Mouse (Mus musculus) liver, embryonic 16.5 days (tissue): Measurements from ENCODE around the gene Lonrf2. TPM values are rescaled to one million over a fixed set of nuclear protein-coding genes. Genes with fewer than 3 reads are reported as not detected.

ENCODE experiments used
- ATAC-seq: fragments of 200-750 bp; cut with Nextera tagmentation; 2 replicates; pipeline ENCODE4 v1.8.0; 2017; ENCODE audit warnings: low read depth, mild to moderate bottlenecking, moderate number of reproducible peaks, moderate library complexity
- H3K27ac ChIP-seq: fragments of 300-500 bp; sonication (generic); 2 replicates; pipeline ENCODE4 v1.5.1; 2014; ENCODE audit warnings: mild to moderate bottlenecking, low read length
- H3K27me3 ChIP-seq: fragments of 300-500 bp; sonication (generic); 2 replicates; pipeline ENCODE4 v1.6.1; 2014; ENCODE audit warnings: low read depth, low read length, mixed read lengths; ENCODE audit not compliant: control insufficient read depth, insufficient read depth
- H3K36me3 ChIP-seq: fragments of 300-500 bp; sonication (generic); 2 replicates; pipeline ENCODE4 v1.6.1; 2014; ENCODE audit warnings: mild to moderate bottlenecking; ENCODE audit not compliant: control insufficient read depth, insufficient read depth
- H3K4me1 ChIP-seq: fragments of 300-500 bp; sonication (generic); 2 replicates; pipeline ENCODE4 v1.6.1; 2014; ENCODE audit warnings: low read depth, low read length, mixed read lengths; ENCODE audit not compliant: control insufficient read depth
- H3K4me2 ChIP-seq: fragments of 300-500 bp; sonication (generic); 2 replicates; pipeline ENCODE4 v1.6.1; 2014; ENCODE audit warnings: low read depth, low read length, mixed read lengths
- H3K4me3 ChIP-seq: fragments of 300-500 bp; sonication (generic); 2 replicates; pipeline ENCODE4 v1.5.1; 2014; ENCODE audit warnings: low read depth, mild to moderate bottlenecking, low read length
- H3K9ac ChIP-seq: fragments of 300-500 bp; sonication (generic); 2 replicates; pipeline ENCODE4 v1.6.1; 2014; ENCODE audit warnings: low read depth, low read length
- H3K9me3 ChIP-seq: fragments of 300-500 bp; sonication (generic); replicated peaks from 2 replicates; pipeline ENCODE4 v1.6.1; 2016; ENCODE audit warnings: low read length; ENCODE audit not compliant: control insufficient read depth
- WGBS: fragments of 180-500 bp; shearing (Covaris S2); extraction: QIAGEN DNeasy Blood & Tissue Kit; methylation state at CpG from one replicate; pipeline ENCODE4 v1.1.7; 2014; ENCODE audit not compliant: insufficient replicate concordance; 5-methylcytosine and 5-hydroxymethylcytosine counted together
- polyA plus RNA-seq: library from polyadenylated mRNA; unstranded; fragments of >200 nt; fragmentation: Nextera tagmentation; extraction: Ambion mirVana; gene quantifications from 2 replicates; pipeline ENCODE4 v1.2.1, GENCODE M21; 2015

Gene Lonrf2
- polyA plus RNA-seq, 1 experiment from 2014 or later = 0.02 TPM

DNA sequence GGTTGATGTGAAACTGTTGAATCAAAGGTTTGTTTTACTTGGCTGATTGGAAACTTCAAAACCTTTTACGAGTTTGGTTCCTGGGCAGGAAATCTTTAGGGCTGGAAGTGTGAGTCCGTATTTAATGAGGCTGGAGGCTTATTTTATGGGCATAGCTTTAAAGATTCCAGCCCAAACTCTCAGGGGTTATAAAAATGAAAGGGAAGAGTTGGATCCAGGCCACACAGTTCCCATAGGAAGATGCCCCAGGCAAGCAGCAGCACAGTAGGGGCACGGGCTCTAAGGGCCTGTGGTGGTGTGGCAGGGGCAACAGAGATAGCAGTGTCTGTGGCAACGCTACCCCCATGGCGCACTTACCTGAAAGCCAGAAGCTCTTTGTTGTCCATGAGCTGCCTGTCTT, 29.7 kb upstream of the Lonrf2 start:
- Histone ChIP-seq H3K27me3 (no peaks in the 10 kb centered on the region), H3K4me3 (no peak overlapping the region), H3K9ac (no peak overlapping the region), H3K4me1 (no peaks in the 10 kb centered on the region), H3K27ac (no peak overlapping the region), H3K9me3 (no peaks in the 10 kb centered on the region), H3K36me3 (no peaks in the 10 kb centered on the region), H3K4me2 (no peak overlapping the region)
- WGBS = 62% methylated on average over 5 of the region's 5 CpGs
- no peak for ATAC-seq

DNA sequence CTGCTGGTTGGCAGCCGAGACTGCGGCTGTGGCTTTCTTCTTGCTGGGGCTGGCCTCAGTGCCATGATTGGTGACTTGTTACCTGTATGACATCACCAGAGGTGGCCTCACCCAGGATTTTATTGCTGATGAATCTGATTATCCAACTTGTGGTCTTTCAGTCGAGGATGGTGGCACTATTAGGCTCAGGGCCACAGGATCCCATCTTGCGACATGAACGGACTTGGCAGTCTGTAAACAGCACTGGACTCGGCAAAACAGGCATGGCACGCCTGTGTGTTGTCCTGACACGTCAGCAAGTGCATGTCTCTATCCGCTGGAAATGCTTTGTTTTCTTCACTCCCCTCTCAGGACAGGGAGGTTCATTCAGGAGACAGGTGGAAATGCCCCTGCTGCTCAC, 27.8 kb upstream of the Lonrf2 start:
- H3K27me3 ChIP-seq = no peaks in the 10 kb centered on the region
- H3K9ac ChIP-seq = no peak overlapping the region
- H3K36me3 ChIP-seq = no peaks in the 10 kb centered on the region
- H3K27ac ChIP-seq = no peak overlapping the region
- no peaks in the 10 kb centered on the region for H3K9me3 ChIP-seq
- H3K4me3 ChIP-seq = no peak overlapping the region
- no peak for ATAC-seq
- H3K4me1 ChIP-seq = no peaks in the 10 kb centered on the region
- WGBS = 56% methylated on average over 9 of the region's 9 CpGs
- H3K4me2 ChIP-seq = no peak overlapping the region

DNA sequence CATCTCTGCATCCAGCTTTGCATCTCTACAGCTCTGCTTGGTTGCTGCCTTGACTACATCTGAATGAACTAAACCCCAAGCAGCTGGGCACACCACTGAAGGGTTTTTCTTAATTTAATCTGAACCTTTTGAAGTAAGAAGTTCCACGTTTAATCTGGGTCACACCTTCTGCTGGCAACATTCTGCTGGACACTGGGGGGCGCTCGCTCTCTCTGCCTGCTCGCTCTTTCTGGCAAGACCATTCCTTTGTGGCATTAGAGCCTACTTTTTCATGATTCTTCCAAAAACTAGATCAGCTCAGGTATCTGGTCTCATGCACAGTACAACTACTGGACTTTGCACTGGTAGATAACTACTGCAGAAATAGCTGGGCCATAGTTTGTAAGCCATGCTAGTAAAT, 25.7 kb upstream of the Lonrf2 start:
- Histone ChIP-seq H3K36me3 (no peaks in the 10 kb centered on the region), H3K9me3 (no peaks in the 10 kb centered on the region), H3K4me3 (no peak overlapping the region), H3K27me3 (no peaks in the 10 kb centered on the region), H3K4me2 (no peak overlapping the region), H3K27ac (no peak overlapping the region), H3K4me1 (no peaks in the 10 kb centered on the region), H3K9ac (no peak overlapping the region)
- no peak for ATAC-seq
- WGBS = 11% methylated on average over 4 of the region's 4 CpGs

DNA sequence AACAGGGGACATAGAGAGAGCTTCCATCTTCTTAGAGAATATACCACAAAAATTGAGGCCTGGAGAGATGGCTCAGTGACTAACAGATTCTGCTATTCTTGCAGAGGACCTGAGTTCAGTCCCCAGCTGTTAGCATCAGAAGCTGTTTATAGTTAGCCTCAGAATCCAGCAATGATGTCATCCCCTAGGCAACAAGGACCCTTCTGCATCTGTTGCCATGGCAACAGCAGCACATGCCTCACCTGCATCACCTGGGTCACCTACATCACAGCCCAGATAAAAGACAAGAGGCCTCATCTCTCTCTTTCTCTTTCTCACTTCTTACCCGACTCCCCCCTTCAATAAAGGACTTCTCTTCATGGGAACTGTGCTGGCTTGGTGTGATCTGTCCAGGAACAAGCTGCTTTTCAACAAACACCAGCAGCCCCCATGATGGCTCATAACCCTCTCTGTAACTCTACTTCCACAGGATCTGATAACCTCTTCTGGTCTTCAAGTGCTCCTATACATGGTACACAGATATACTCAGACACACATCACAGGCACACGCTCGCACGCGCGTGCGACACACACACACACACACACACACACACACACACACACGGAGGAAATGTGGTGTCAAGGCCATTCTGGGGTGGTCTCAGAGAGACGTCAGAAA, 24.5 kb upstream of the Lonrf2 start:
- Histone ChIP-seq H3K4me3 (no peak overlapping the region), H3K9ac (no peak overlapping the region), H3K27ac (no peak overlapping the region), H3K27me3 (no peaks in the 10 kb centered on the region), H3K9me3 (no peaks in the 10 kb centered on the region), H3K4me1 (no peaks in the 10 kb centered on the region), H3K4me2 (no peak overlapping the region), H3K36me3 (no peaks in the 10 kb centered on the region)
- ATAC-seq = no peak
- 63% methylated on average over 9 of the region's 9 CpGs for WGBS

DNA sequence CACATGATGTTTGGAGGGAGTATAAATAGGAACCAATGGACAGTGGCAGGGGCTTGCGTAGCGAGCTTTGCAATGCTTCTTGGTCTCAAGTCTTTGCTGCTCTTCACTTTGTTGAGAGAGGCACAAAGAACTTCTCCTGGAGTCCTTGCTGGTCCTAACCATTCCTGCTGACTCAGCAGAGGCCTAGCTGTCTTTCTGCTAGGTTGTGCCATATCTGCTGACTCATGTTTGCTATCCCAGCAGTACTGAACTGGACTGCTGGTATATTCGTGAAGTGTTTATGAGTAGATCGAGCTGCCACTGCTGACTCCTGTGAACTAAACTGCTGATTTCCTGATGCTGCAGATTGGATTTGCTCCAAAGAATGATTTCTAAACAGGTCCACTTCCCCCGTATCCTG, 23.7 kb upstream of the Lonrf2 start:
- no peak for ATAC-seq
- no peak overlapping the region for H3K4me3 ChIP-seq
- no peak overlapping the region for H3K27ac ChIP-seq
- H3K4me1 ChIP-seq = no peaks in the 10 kb centered on the region
- WGBS = 61% methylated on average over 5 of the region's 5 CpGs
- no peaks in the 10 kb centered on the region for H3K27me3 ChIP-seq
- no peak overlapping the region for H3K9ac ChIP-seq
- H3K36me3 ChIP-seq = no peaks in the 10 kb centered on the region
- H3K4me2 ChIP-seq = no peak overlapping the region
- H3K9me3 ChIP-seq = no peaks in the 10 kb centered on the region

DNA sequence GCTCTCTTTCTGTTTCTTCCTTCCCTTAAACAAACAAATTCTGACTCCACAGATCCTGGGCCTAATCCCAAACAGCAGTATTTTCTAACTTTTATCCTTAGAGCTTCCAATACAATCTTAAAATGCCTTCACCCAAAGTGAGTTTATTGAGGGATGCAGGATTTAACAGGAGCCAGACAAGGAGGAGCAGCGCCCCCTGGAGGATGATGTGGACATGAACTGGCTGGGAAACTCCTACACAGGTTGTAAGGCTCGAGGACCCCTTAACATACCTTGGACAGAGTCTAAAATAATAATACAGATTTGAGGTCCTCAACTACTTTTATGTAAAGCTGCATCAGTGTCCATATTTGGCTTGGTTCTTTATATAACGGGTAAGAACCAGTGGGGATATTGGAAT, 19.7 kb upstream of the Lonrf2 start:
- no peaks in the 10 kb centered on the region for H3K27me3 ChIP-seq
- 6% methylated on average over 3 of the region's 3 CpGs for WGBS
- no peaks in the 10 kb centered on the region for H3K36me3 ChIP-seq
- H3K4me2 ChIP-seq = no peak overlapping the region
- no peak overlapping the region for H3K9ac ChIP-seq
- no peaks in the 10 kb centered on the region for H3K4me1 ChIP-seq
- H3K4me3 ChIP-seq = no peak overlapping the region
- H3K9me3 ChIP-seq = no peaks in the 10 kb centered on the region
- no peak for ATAC-seq
- H3K27ac ChIP-seq = no peak overlapping the region

DNA sequence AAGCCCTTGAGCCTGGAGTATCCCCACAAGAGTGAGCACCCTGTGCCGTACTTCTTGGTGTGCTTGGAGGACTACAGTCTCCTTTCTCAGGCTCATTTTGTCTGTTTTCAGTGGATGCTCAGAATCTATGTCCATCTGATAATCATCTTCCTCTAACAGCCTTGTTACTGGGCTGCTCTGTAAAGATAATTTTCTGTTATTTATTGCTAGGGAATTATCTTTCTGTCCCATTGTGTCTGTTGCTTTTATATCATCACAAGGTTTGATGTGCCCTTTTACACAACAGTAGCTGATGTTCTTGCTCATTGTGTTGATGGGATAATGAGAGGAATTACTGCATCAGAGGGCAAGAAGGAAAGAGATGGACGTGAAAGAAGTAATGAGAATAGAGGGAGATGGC, 15.7 kb upstream of the Lonrf2 start:
- no peaks in the 10 kb centered on the region for H3K27me3 ChIP-seq
- no peak overlapping the region for H3K4me2 ChIP-seq
- 36% methylated on average over 2 of the region's 2 CpGs for WGBS
- no peak overlapping the region for H3K9ac ChIP-seq
- no peaks in the 10 kb centered on the region for H3K36me3 ChIP-seq
- H3K9me3 ChIP-seq = no peaks in the 10 kb centered on the region
- H3K27ac ChIP-seq = no peak overlapping the region
- H3K4me3 ChIP-seq = no peak overlapping the region
- no peaks in the 10 kb centered on the region for H3K4me1 ChIP-seq
- ATAC-seq = no peak

DNA sequence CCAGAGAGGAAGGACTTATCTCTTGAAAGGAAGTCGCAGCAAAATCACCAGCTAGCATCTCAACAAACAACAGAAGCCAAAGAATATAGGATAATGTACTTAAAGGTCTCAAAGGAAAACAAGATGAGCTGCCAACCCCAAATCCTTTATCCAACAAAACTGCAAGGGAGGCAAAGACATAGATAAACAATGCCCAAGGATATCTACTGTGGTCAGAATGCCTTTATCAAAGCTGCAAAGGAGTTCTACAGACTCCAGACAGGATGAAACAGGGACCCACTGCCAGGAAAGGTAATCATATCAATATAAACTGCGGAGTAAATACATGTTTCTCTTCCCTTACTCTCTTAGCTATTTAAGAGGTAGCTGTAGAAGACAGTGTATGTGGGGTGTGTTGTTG, 14.1 kb upstream of the Lonrf2 start:
- H3K4me2 ChIP-seq = no peak overlapping the region
- no peak for ATAC-seq

DNA sequence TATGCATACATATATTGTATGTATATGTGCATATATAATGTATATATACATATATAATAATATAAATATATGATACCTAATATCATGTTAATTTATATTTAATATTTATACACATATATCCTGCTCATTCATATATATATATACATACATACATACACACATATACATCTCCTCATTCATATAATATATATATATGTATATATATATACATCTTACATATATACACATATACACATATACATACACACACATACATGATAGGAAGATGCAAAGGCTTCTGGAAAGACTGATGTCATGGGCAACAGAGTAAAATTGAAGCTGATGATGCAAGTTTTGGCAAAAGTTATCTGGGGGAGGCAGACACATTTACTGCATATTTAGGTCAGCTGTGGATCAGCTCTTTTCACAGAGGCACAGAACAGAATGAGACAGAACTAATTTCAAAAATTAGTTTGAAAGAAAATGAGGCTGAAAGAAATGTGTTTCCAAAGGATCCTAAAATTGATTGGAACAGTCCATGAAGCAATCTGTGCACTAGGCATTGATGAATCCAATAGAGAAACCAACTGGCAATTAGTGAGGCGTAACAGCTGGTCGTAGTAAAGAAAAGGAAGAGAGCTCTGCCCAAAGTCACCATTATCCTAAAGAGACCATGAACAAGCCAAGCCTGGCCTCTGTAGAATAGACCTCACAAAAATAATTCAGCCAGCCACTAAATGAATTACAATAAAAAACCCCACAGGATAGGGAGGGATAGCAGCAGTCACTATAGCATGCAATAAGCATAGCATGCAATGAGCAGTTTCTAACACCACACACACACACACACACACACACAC, 12.2 kb upstream of the Lonrf2 start:
- no peaks in the 10 kb centered on the region for H3K9me3 ChIP-seq
- no peak overlapping the region for H3K4me3 ChIP-seq
- no peaks in the 10 kb centered on the region for H3K4me1 ChIP-seq
- no peaks in the 10 kb centered on the region for H3K36me3 ChIP-seq
- WGBS = 70% methylated on average over 2 of the region's 2 CpGs
- no peak overlapping the region for H3K4me2 ChIP-seq
- no peak overlapping the region for H3K9ac ChIP-seq
- no peak overlapping the region for H3K27ac ChIP-seq
- H3K27me3 ChIP-seq = no peaks in the 10 kb centered on the region
- ATAC-seq = no peak

More for the DNA sequence above, 14.1 kb upstream of the Lonrf2 start:
- Histone ChIP-seq H3K4me1 (no peaks in the 10 kb centered on the region), H3K36me3 (no peaks in the 10 kb centered on the region), H3K9me3 (no peaks in the 10 kb centered on the region), H3K27ac (no peak overlapping the region), H3K27me3 (no peaks in the 10 kb centered on the region), H3K9ac (no peak overlapping the region), H3K4me3 (no peak overlapping the region)
- 50% methylated on average over 2 of the region's 2 CpGs for WGBS
